Mouse (Mus musculus) bone marrow, adult 2 months (tissue): ENCODE measurements around the gene Pcbd1. TPM values are rescaled to one million over a fixed set of nuclear protein-coding genes. Genes with fewer than 3 reads are reported as not detected.

Experiments
- H3K27ac ChIP-seq: fragments of 200-500 bp; 2 replicates; pipeline ENCODE4 v1.5.1; 2012; ENCODE audit warnings: low read depth, mild to moderate bottlenecking, control low read depth, inconsistent platforms, low read length; ENCODE audit not compliant: control insufficient read depth, poor library complexity, insufficient read depth
- H3K4me1 ChIP-seq: fragments of 200-500 bp; 2 replicates; pipeline ENCODE4 v1.6.1; 2011; ENCODE audit warnings: low read length; ENCODE audit not compliant: control insufficient read depth, insufficient read depth
- H3K4me3 ChIP-seq: fragments of 200-500 bp; replicated peaks from 2 replicates; pipeline ENCODE3; 2011; ENCODE audit warnings: mild to moderate bottlenecking, low read depth, low read length, control low read depth; ENCODE audit not compliant: control insufficient read depth
- CTCF ChIP-seq: fragments of 200-500 bp; IDR thresholded peaks from 2 replicates; pipeline ENCODE4 v1.5.1; 2011; ENCODE audit warnings: low read length, control low read depth; ENCODE audit not compliant: control insufficient read depth, insufficient read depth
- POLR2A ChIP-seq: fragments of 200-500 bp; IDR thresholded peaks from 2 replicates; pipeline ENCODE4 v1.6.1; 2011; ENCODE audit warnings: low read depth, mild to moderate bottlenecking, control low read depth, low read length, borderline replicate concordance; ENCODE audit not compliant: control insufficient read depth
- WGBS: fragments of 180-500 bp; shearing (Covaris S2); methylation state at CpG from one replicate; pipeline ENCODE4 v1.1.7; 2018; 5-methylcytosine and 5-hydroxymethylcytosine counted together
- polyA plus RNA-seq: library from polyadenylated mRNA; stranded (reverse); fragments of >200 nt; gene quantifications from 2 replicates; pipeline ENCODE4 v1.2.4, GENCODE M21; 2011; ENCODE audit warnings: low replicate concordance; ENCODE audit not compliant: missing spikeins, insufficient read depth, insufficient read length

Pcbd1 gene
- polyA plus RNA-seq, 1 experiment: 5.2 TPM

DNA sequence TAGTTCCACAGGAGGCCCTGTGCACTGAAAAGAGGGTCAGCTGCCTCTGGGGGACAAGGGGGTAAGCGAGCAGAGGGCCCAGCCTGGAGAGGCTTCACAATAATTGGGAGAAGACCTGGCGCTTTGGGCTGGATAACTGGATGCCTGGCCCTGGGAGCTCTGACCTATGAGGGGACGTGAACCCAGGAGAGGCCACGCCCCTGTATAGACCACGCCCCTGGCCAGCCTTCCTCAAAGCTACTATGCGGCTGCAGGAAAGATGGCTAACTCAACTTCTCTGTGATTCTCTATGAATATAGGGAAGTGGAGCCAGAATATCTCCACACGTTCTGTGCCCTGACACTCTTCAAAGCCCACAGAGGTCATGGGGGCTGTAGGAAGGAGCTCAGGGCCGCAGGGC, 24.5 kb upstream of the Pcbd1 start:
- TF ChIP-seq CTCF: no peak
- TF ChIP-seq POLR2A: no peak
- Histone ChIP-seq H3K27ac (no peak overlapping the region), H3K4me3 (no peak overlapping the region), H3K4me1 (no peaks in the 10 kb centered on the region)
- WGBS: 29% methylated on average over 8 of the region's 8 CpGs

DNA sequence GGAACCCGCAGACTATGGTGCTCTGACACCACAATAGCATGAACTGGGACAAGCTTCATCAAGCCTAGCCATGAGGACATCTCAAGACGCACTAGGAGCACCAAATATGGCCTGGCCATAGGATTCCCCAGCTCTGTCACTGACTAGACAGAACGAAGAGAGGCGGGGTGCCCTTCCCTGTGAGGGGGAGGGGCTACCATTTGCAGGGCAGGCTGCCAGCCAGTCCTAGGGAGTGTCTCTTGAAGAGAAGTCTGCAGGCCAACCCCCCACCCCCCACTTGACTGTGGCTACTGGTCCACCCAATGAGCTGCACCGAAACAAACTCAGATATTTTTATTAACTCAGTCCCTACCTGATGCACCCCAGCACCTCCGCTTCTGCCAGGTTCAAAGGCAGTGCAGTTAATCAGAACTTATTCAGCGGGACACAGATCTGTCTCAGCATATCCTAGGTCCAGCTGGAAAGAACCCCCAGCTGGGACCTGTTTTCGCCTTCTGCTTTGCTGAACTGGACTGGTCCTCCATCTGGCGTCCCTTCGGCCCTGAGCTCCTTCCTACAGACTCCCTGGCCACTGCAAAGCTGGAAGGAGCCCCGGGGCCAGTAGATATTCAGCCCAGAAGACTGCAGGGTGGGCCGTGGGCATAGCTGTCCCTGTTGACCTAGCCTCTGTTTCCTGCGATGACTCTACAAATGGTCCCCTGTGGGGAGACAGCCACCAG, 23.7 kb upstream of the Pcbd1 start:
- H3K4me1 ChIP-seq: no peaks in the 10 kb centered on the region
- WGBS: 69% methylated on average over 13 of the region's 13 CpGs
- H3K27ac ChIP-seq: no peak overlapping the region
- TF ChIP-seq POLR2A (no peak), CTCF (no peak)
- no peak overlapping the region for H3K4me3 ChIP-seq

DNA sequence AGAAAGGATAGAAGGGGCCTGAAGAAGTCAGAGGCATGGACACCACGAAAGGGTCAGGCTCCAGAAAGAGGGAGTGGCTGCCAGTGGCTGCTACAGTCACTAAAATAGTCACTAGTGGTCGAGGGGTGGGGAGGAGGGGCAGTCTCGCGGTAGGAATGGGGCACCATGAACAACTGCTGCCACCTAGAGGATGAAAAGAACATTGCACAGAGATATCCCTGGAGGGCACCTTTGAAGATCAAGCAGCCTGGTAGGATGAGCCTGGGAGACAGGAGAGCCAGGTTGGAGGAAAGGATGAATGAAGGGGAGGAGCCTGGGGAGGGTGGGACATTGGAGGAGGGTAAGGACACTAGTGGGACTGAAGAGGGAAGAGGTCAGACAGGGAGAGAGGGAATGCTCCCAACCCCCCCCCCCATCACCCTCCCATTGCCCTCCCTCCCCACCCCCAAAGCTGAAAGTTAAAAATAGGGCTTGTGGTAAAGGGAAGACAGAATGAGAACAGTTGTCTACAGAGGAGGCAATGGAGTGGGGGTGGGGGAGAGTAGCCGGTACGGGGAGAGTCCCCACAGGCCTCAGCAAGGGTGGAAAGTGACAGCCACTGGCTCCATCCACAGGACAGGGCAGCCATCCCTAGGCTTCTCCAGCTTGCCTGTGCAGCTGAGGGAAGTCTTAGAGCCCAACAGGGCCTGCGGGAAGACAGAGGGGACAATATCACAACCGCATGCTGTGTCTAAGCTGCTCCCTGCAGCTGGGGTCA, 20.5 kb upstream of the Pcbd1 start:
- no peak for TF ChIP-seq POLR2A
- TF ChIP-seq CTCF: peak; percentile 69
- WGBS: 11% methylated on average over 8 of the region's 8 CpGs

DNA sequence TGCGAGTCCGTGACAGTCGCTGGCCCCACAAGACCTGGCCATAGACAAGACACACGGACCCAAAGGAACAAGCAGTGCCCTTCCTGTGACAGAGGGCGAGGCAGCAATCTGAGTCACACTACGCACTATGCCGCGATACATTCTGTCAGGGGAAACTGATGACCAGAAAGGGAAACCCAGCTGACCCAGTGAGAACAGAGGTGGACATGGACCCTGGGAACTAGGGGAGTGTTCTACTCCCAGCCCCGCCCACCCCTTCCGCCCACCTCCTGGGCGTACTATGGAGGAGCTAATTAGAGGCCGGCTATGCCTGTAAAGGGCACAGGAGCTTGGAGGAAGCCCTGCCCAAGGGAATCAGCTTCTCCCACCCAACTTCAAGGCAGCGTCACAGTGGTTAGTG, 19.9 kb upstream of the Pcbd1 start:
- no peak overlapping the region for H3K4me3 ChIP-seq
- no peaks in the 10 kb centered on the region for H3K4me1 ChIP-seq
- TF ChIP-seq POLR2A: no peak
- no peak for TF ChIP-seq CTCF
- WGBS: 35% methylated on average over 13 of the region's 13 CpGs
- no peak overlapping the region for H3K27ac ChIP-seq

More for the DNA sequence above, 20.5 kb upstream of the Pcbd1 start:
- Histone ChIP-seq H3K27ac (no peak overlapping the region), H3K4me3 (no peak overlapping the region), H3K4me1 (no peaks in the 10 kb centered on the region)

DNA sequence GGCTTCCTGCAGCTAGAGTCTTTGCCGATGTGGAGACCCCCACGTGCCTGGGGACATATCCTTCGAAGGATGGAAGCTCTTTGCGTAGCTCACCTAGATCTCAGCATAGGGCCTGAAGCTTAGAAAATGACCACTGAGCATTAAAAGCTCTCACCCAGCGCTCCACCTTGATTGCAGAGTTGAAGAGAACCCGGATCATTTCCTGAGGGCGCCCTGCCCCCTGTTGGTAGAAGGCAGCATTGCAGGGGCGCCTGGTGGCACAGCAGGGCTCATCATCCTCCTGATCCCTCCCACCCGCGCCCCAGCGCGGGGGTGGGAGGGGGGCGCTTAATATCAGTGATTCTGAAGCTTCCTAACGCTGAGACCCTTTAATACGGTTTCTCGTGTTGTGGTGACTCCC, 16.8 kb upstream of the Pcbd1 start:
- 15% methylated on average over 16 of the region's 16 CpGs for WGBS
- TF ChIP-seq POLR2A (no peak), CTCF (peak; percentile 76)
- H3K27ac ChIP-seq: no peak overlapping the region
- H3K4me1 ChIP-seq: no peaks in the 10 kb centered on the region
- H3K4me3 ChIP-seq: no peak overlapping the region

DNA sequence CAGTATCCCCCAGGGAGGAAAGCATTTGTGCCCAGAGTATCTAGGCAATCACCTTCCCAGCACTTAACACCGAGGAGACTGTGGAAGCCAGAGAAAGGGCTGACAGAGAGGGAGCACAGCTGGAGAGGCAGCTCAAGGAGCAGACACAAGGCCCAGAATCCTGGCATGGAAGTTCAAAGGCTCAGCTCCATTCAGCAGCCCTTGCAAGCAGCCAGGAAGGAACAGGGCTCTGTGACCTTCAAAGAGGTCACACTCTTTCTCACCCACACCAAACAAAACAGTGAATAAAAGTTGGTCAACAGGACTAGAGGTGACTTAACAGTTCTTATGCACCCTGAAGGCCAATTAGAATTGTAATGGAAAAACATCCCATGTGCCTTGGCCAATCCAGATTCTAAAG, 14.5 kb upstream of the Pcbd1 start:
- Histone ChIP-seq H3K27ac (no peak overlapping the region), H3K4me1 (no peaks in the 10 kb centered on the region), H3K4me3 (no peak overlapping the region)
- WGBS: 24% methylated on average over 1 of the region's 1 CpGs
- no peak for TF ChIP-seq POLR2A
- TF ChIP-seq CTCF: no peak

DNA sequence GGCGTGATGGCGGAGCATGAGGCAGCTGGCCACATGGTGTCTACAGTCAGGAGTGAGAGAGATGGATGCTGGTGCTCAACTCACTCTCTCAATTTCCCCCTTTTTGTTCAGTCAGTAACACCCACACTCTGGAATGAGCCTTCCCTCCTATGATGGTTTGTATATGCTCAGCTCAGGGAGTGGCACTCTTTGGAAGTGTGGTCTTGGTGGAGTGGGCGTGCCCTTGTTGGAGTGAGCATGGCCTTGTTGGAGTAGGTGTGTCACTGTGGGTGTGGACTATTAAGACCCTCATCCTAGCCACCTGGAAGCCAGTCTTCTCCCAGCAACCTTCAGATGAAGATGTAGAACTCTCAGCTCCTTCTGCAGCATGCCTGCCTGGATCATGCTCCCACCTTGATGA, 13.5 kb upstream of the Pcbd1 start:
- H3K4me3 ChIP-seq: no peak overlapping the region
- no peaks in the 10 kb centered on the region for H3K4me1 ChIP-seq
- H3K27ac ChIP-seq: no peak overlapping the region
- TF ChIP-seq POLR2A: no peak
- TF ChIP-seq CTCF: no peak
- WGBS: 91% methylated on average over 3 of the region's 3 CpGs

DNA sequence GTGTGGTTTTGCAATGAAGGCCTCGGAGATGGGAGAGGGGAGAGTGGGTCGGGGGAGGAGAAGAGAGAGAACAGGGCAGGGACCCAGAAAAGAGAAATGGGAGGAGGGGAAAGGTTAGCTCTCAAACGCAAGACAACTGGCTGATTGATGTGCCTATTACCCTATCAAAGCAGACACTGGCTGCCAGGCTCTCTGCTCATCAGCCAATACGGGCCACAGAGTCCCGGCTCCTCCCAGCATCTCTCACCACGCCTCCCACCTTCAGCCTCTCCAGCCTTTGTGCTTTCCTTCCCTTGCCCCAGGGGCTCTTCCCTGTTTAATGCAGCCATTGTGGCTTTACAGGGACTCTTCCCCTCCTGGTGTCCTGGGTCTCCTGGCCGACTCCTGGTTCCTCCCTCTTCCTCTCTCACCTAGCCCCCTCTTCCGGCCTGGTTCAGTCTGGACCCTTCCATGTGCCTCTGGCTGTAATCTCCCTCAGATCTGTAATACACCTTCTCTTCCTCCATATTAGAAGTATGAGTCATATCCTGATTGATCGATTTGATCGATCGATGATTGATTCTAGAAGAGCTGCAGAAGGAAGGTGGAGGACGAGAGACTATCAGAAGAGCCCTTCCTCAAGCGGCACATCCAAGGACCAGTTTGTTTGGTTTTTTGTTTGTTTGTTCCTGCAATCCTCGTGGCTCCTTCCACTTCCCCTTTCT, 8.8 kb upstream of the Pcbd1 start:
- H3K27ac ChIP-seq: no peak overlapping the region
- H3K4me3 ChIP-seq: no peak overlapping the region
- WGBS: 43% methylated on average over 14 of the region's 14 CpGs
- TF ChIP-seq POLR2A (no peak), CTCF (no peak)
- no peaks in the 10 kb centered on the region for H3K4me1 ChIP-seq
